Mouse (Mus musculus): ENCODE measurements at regions not wholly inside any gene's neighbourhood (a gene's known extent, or its start where the extent isn't known, plus 50 kb on each side); places are given as distances from the start of the nearest gene placed in this dataset.

DNA sequence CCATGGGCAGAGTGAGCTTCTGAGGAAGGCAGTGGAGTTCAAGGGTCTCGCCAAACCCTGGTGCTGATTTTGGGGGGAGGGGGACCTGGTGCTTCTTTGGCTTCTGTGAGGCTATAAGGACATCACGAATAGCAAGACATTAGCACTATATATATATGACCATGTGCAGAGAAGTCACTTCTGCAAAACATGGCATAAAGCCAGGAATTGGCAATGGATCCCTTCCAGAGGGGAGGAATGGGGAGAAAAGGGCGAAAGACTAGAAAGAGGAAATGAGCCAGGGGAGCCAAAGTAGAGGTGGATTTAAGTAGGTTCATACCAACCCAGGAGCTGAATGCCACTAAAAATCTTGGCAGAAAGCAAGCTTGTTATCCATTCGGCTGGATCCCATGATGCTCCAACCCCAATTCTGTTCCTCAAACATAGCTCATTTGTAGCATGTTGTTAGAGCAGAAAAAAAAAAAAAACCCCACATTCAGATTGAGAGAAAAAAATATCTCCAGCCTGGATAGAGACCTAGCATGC lies 1135.5 kb upstream of the Gulo start:
- TF ChIP-seq GATA4 (IDR thresholded peaks at IDR 0.05; ENCODE audit: insufficient replicate concordance, low read length): no peak

DNA sequence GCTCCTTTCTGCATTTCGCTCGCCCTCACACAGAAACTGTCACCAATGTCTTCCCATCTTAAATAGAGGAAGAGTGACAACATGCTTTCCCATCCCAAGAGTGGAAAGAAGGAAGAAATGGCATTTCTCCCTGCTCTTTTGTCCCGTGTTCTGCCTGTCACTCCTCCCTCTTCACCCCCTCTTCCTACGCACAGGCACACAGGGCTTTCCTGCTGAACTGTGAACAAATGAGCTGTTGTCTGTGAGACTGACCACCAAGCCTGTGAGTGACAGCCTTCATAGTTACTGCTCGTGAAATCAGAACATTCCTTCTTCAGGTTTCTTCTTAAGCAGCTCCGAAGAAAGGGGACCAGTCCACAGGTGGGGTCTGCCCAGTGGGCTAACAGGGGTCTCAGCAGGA lies 1134.8 kb upstream of the Gulo start:
- TF ChIP-seq GATA4 (IDR thresholded peaks at IDR 0.05; ENCODE audit: insufficient replicate concordance, low read length): no peak

DNA sequence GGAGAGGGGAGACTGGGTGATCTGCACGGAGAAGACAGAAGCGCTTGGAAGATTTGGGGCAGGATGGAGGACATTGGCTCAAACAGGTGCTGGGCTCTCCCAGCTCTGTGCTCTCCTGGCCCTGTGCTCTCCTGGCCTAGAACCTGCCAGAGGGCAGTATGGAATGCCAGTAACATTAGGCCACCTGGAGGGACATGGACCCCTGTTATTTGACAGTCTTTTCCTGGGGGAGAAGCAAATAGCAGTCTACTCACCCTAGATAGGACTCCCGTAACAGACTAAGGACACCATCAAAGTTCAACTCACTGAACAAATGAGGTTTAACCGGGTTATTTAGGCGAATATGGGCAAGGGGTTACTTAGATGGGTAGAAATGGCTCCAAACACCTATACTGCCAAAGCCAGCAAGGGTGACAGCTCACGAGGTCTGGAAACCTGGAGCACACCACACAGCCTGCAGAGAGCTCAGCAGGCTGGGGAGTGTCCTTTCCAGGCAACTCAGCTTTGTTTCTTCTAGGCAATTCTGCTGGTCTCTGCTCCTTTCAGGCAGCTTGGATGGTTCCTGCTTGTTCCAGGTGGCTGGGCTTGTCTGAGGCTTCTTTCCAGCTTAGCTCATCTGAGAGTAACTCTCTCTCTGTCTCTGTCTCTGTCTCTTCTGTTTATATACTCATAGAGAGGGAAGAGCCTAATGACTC lies 1133.7 kb upstream of the Gulo start:
- TF ChIP-seq GATA4 (IDR thresholded peaks at IDR 0.05; ENCODE audit: insufficient replicate concordance, low read length): no peak

DNA sequence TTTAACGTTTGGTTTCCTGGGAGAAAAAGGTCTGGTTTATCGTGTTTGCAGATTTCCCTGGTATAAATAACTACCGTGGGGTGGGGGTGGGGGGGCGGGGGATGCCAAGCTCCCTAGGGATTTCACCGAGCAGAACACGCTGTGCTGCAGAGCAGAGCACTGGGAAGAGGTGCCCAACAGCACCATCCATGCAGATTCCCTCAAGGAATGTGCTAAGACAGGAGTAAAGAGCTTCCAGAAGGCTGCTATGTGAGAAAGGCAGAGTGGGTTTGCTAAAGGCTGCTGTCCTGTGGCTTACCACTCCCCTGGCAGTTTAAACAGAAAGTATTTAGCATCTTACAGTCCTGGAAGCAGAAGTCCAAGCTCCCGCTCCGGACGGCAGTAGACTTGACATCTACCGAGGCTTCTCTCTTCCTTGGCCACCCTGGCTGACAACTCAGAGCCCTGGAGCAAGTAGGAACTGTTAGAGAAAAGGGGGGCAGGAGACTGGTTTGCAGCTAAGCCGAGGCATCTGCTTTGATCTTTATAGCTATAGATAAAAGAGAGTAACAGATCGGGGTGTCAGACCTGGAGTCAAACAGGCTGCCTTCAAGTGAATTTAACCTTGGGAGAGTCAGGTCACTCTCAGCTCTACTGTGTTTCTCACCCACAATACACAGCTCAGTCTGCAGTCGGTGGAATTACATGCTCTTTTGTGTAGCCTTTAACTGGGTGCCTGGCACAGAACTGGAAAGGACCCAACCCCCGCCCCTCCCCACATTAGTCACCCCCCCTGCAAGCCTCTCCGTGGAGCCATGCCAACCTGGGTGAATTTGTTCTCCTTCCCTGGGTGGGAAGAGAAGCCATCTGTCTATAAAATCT lies 1132.8 kb upstream of the Gulo start:
- no peak for TF ChIP-seq GATA4 (IDR thresholded peaks at IDR 0.05; ENCODE audit: insufficient replicate concordance, low read length)

DNA sequence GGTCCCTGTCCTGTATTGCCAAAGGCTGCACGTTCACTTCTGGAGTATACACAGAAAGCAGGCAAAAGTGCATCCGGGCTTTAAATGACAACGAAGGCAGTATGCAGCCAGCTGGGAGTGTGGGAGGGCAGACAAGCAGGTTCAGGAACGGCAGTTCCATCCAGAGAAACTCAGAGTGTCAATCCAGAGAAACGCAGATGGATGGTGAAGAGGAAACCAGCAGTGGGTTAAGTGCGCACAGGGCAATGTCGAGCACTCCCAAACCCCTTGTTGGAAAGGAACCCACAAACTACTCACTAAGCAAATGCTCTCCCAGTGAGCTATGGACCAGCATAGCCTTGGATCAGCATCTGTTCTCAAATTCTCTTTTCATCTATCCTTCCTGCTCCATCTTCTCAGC lies 1132.1 kb upstream of the Gulo start:
- TF ChIP-seq GATA4 (IDR thresholded peaks at IDR 0.05; ENCODE audit: insufficient replicate concordance, low read length): no peak

DNA sequence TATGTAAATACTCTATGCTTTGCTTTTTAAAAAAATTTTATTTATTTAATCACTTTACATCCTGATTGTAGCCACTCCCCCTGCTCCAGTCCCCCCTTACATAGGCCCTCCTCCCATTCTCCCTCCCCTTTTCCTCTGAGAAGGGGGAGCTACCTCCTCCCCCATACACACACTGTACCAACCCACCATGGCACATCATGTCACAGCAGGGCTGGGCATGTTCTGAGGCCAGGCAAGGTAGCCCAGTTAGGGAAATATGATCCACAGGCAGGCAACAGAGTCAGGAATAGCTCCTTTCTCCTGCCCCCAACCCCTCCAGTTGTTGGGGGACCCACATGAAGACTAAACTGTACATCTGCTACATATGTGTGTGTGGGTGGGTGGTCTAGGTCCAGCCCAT lies 1130.7 kb upstream of the Gulo start:
- no peak for TF ChIP-seq GATA4 (IDR thresholded peaks at IDR 0.05; ENCODE audit: insufficient replicate concordance, low read length)

DNA sequence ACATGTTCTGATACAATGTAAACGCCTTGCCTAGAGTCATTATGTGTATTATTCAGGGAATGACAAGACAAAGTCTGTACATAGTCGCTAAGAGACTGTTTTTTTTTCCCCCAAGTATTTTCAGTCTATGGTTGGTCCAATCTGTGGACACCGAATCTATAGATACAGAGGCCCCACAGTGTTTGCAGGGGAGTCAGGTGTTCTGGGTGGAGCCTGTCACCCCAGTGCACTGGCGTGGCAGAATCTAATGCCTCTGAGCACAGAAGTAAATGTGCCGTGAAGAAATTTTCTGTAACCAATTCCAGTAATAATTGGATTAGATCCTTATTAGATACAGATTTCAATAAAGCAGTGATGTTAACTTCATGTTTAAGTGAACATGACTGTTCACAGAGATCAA lies 1130.1 kb upstream of the Gulo start:
- no peak for TF ChIP-seq GATA4 (IDR thresholded peaks at IDR 0.05; ENCODE audit: insufficient replicate concordance, low read length)

DNA sequence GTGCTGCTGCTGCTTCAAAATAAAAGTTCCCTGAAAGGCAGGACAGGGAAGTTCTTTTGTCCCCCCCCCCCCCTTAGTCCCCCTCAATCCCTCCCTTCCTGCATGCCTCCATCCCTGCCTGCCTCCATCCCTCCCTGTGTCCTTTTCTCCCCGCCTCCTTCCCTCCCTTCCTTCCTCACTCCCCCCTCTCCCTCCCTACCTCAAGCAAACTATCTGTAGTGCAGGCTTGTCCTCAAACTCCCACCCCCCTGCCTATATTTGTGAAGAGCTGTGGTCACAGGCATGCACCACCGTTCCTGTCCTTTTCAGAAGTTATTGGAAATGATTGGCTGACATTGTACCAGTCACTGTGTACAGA lies 1127.1 kb upstream of the Gulo start:
- no peak for TF ChIP-seq GATA4 (IDR thresholded peaks at IDR 0.05; ENCODE audit: insufficient replicate concordance, low read length)

DNA sequence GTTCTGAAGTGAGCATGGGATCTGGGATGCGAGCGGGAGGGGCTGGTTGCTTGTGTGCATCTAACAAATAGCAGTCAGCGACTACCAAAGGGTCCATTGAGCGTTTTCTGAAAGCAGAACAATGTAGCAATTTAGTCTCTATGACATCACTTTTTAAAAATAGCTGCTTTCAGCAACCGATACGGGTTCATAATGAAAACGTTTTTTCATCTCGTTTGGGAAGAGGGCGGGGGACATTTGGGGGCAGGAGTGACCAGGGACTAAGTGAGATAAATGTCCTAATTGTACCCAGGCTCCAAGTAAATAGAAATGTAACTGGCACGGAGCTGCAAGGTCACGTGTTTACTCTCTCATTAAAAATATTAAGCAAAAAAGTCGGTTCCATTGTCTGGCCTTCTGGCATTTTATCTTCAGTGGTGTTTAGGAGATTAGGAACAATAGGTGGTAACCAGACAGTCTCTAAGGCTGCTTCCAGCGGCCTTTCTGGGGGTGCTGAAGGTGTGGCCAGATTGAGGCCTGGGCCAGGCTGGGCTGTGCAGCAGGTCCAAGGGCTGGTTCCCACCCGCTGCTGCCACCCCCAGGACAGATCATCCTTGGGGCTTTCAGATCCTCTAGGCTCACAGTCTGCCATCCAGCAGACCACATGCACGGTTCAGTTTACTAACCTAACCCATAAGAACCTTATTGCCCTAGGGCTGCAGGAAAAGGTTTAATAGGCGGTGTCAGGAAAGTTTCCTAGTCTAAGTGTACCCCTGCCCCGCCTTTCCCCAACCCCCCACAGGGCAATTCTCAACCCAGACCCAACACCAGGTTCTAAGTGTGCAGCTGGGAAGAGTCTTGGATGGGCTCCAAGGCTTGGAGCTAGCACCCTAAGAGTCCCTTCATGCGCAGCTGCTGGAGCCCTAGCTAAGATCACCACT lies 1126.5 kb upstream of the Gulo start:
- peak; percentile 24; the same call in 1 of the 2 replicates for TF ChIP-seq GATA4 (IDR thresholded peaks at IDR 0.05; ENCODE audit: insufficient replicate concordance, low read length)

DNA sequence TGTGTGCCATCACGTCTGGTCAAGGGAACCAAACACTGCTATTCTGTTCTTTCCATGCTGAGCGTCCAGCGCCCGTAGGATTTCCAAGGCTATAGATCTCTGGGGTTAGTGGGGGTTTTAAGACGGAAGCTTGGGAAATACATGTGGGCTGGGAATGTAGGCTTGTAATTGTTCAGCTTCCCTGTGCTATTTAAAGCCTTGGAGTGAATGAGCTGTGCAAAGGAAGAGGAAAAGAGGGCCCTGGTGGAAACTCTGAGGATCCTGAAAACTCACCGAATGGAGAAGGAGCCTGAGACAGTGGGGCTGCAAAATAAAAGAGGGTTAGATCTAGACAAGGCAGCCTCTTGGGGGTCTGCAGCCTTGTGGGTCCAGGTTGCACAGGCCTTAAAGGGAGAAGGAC lies 1124.2 kb upstream of the Gulo start:
- TF ChIP-seq GATA4 (IDR thresholded peaks at IDR 0.05; ENCODE audit: insufficient replicate concordance, low read length): no peak

DNA sequence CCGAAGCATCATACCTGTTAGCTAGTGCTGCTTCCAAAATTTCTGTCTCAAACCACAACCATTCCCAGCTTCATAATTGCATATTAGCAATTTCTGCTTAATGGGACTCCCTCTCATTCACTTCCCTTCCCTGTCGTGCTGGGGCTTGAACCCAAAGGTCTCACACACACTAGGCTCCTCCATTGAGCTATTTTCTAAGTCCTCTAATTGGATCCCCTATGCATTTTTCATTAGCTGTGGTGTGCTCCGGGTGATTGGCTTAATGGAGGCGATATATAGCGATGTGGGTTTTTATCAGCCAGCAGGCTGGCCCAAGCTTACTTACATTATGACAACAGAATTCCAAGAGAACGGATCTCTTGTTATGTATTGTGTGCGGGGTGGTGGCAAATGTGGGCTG lies 1118.1 kb upstream of the Gulo start:
- no peak for TF ChIP-seq GATA4 (IDR thresholded peaks at IDR 0.05; ENCODE audit: insufficient replicate concordance, low read length)

DNA sequence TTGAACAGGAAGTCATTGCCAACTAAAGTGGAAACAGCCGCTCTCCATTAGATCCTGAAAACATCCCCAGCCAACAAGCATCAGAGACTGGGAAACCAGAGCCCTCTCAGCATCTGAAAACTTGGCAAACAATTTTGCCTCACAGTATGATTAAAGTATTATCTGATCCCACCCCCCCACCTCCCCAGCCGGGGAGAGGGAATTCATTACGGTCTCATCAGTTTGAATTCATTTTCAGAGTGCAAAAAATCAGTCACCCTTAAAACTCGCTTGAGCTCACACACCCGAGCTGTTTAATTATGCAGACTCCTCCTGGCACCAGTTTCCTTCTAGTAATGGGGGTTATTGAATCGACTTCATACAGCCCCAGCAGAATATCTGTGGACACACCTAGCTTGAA lies 1117.2 kb upstream of the Gulo start:
- no peak for TF ChIP-seq GATA4 (IDR thresholded peaks at IDR 0.05; ENCODE audit: insufficient replicate concordance, low read length)

DNA sequence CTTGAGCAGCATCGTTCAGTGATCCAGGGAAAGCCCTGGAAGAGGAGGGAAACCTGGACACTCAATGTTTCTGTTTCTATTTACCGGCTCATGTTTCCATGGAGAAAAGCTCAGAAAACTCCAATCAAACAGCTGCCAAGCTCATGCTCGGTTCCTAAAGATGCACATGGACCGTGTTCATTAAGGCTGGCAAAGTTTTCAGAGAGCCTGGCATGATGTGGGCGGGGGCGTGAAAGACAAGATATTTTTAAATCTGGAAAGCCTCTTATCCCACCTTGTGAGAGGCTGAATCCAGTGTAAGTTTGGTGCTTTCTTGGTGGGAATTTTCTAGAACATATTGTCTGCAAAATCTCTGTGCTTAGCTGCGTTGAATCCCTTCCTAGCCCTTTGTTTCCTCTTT lies 1114.3 kb upstream of the Gulo start:
- TF ChIP-seq GATA4 (IDR thresholded peaks at IDR 0.05; ENCODE audit: insufficient replicate concordance, low read length): no peak

Data from liver, adult (tissue).